Mouse (Mus musculus) lung, adult 2 months (tissue): ENCODE data around the gene Exoc3. TPM values are rescaled to one million over a fixed set of nuclear protein-coding genes. Genes with fewer than 3 reads are reported as not detected.
A peak's percentile ranks its signal among the peaks of the same experiment; 100 is the strongest.

Source experiments
- DNase-seq: peaks from one replicate; pipeline ENCODE4 v3.0.0; 2022
- H3K4me1 ChIP-seq: fragments of 200-500 bp; 2 replicates; pipeline ENCODE4 v1.6.1; 2011; ENCODE audit warnings: low read length; ENCODE audit not compliant: control insufficient read depth, insufficient read depth
- H3K4me3 ChIP-seq: fragments of 200-500 bp; replicated peaks from 2 replicates; pipeline ENCODE3; 2011; ENCODE audit warnings: low read depth, mild to moderate bottlenecking, control low read depth, low read length; ENCODE audit errors: extremely low read depth
- CTCF ChIP-seq: fragments of 200-500 bp; IDR thresholded peaks from 2 replicates; pipeline ENCODE4 v1.5.1; 2011; ENCODE audit warnings: mild to moderate bottlenecking, low read length, control low read depth; ENCODE audit not compliant: insufficient read depth
- POLR2A ChIP-seq: fragments of 200-500 bp; IDR thresholded peaks from 2 replicates; pipeline ENCODE4 v1.6.1; 2011; ENCODE audit warnings: low read depth, mild to moderate bottlenecking, control low read depth, low read length, borderline replicate concordance; ENCODE audit errors: extremely low read depth
- WGBS: fragments of 180-500 bp; shearing (Covaris S2); methylation state at CpG from one replicate; pipeline ENCODE4 v1.1.7; 2018; 5-methylcytosine and 5-hydroxymethylcytosine counted together
- polyA plus RNA-seq: library from polyadenylated mRNA; depleted of rRNA; stranded (reverse); fragments of >200 nt; gene quantifications from 2 replicates; pipeline ENCODE4 v1.2.3, GENCODE M21; 2012; rRNA removed

Exoc3 gene
- 22.5 and 30.2 TPM in 2 replicates for polyA plus RNA-seq

GRCm38 (mm10) chr13:74208317-74208985 is at the start of gene Exoc3:
Exoc3 (minus strand) TSS chr13:74208732.
- peaks cover 3% of the 10 kb centered on the region; the same call in 1 of the 2 replicates for H3K4me1 ChIP-seq
- TF ChIP-seq CTCF: no peak
- TF ChIP-seq POLR2A: peak; percentile 86
- peak; percentile 88 for DNase-seq
- peak within 1 kb of the TSS; percentile 63 for H3K4me3 ChIP-seq
- WGBS: under 1% methylated on average over 39 of the region's 39 CpGs

- H3K4me3 ChIP-seq: no peak overlapping the region
- no peak for DNase-seq
- peaks cover 7% of the 10 kb centered on the region for H3K4me1 ChIP-seq
- no peak for TF ChIP-seq CTCF
- no peak for TF ChIP-seq POLR2A
These were observed 38.0 kb upstream of the Exoc3 start for GRCm38 (mm10) chr13:74246494-74246893.

GRCm38 (mm10) chr13:74245899-74246231 is 37.3 kb upstream of the Exoc3 start:
- 64% methylated on average over 4 of the region's 4 CpGs for WGBS
- no peak overlapping the region for H3K4me3 ChIP-seq
- TF ChIP-seq CTCF (no peak), POLR2A (no peak)
- peaks cover 7% of the 10 kb centered on the region for H3K4me1 ChIP-seq
- no peak for DNase-seq

- TF ChIP-seq CTCF (no peak), POLR2A (no peak)
- DNase-seq: no peak
- 23% methylated on average over 17 of the region's 17 CpGs for WGBS
- Histone ChIP-seq H3K4me3 (no peak overlapping the region), H3K4me1 (peaks cover 7% of the 10 kb centered on the region)
These were observed 36.8 kb upstream of the Exoc3 start for GRCm38 (mm10) chr13:74245214-74245898.

- WGBS: 55% methylated on average over 7 of the region's 7 CpGs
- Histone ChIP-seq H3K4me3 (no peak overlapping the region), H3K4me1 (no peaks in the 10 kb centered on the region)
- DNase-seq: no peak
- TF ChIP-seq POLR2A: no peak
- TF ChIP-seq CTCF: no peak
These were observed 29.0 kb upstream of the Exoc3 start for GRCm38 (mm10) chr13:74237574-74237973.

GRCm38 (mm10) chr13:74220659-74221058 is 12.1 kb upstream of the Exoc3 start:
- Histone ChIP-seq H3K4me3 (no peak overlapping the region), H3K4me1 (no peaks in the 10 kb centered on the region)
- WGBS: 22% methylated on average over 1 of the region's 1 CpGs
- no peak for TF ChIP-seq CTCF
- no peak for TF ChIP-seq POLR2A
- no peak for DNase-seq

GRCm38 (mm10) chr13:74218441-74218840 is 9.9 kb upstream of the Exoc3 start:
- H3K4me3 ChIP-seq: no peak overlapping the region
- WGBS: 81% methylated on average over 3 of the region's 3 CpGs

GRCm38 (mm10) chr13:74208986-74209345 is 434 bp upstream of the Exoc3 start:
- peaks cover 3% of the 10 kb centered on the region; the same call in 1 of the 2 replicates for H3K4me1 ChIP-seq
- 15% methylated on average over 12 of the region's 12 CpGs for WGBS
- peak overlapping the region; percentile 63 for H3K4me3 ChIP-seq
- no peak for TF ChIP-seq CTCF
- no peak for TF ChIP-seq POLR2A
- DNase-seq: no peak

More at GRCm38 (mm10) chr13:74218441-74218840, 9.9 kb upstream of the Exoc3 start:
- DNase-seq: no peak
- H3K4me1 ChIP-seq: no peaks in the 10 kb centered on the region
- no peak for TF ChIP-seq CTCF
- no peak for TF ChIP-seq POLR2A

GRCm38 (mm10) chr13:74196451-74196850 is 12.1 kb downstream of the Exoc3 start:
- H3K4me3 ChIP-seq: no peak overlapping the region
- H3K4me1 ChIP-seq: no peaks in the 10 kb centered on the region
- no peak for DNase-seq
- TF ChIP-seq CTCF (no peak), POLR2A (no peak)
- WGBS: 59% methylated on average over 3 of the region's 3 CpGs

GRCm38 (mm10) chr13:74192613-74193012 is 15.9 kb downstream of the Exoc3 start:
- DNase-seq: no peak
- no peak for TF ChIP-seq CTCF
- WGBS: 82% methylated on average over 6 of the region's 6 CpGs
- H3K4me1 ChIP-seq: no peaks in the 10 kb centered on the region
- H3K4me3 ChIP-seq: no peak overlapping the region
